Mouse (Mus musculus) right cerebral cortex, postnatal 10 days (tissue): ENCODE data around the gene Slc31a1.

Experiments
- DNase-seq, 2 experiments: peaks; one replicate each; pipeline ENCODE4 v3.0.0; 2021; ENCODE audit warnings: low spot score in 2 of 2

The Slc31a1 gene

DNA sequence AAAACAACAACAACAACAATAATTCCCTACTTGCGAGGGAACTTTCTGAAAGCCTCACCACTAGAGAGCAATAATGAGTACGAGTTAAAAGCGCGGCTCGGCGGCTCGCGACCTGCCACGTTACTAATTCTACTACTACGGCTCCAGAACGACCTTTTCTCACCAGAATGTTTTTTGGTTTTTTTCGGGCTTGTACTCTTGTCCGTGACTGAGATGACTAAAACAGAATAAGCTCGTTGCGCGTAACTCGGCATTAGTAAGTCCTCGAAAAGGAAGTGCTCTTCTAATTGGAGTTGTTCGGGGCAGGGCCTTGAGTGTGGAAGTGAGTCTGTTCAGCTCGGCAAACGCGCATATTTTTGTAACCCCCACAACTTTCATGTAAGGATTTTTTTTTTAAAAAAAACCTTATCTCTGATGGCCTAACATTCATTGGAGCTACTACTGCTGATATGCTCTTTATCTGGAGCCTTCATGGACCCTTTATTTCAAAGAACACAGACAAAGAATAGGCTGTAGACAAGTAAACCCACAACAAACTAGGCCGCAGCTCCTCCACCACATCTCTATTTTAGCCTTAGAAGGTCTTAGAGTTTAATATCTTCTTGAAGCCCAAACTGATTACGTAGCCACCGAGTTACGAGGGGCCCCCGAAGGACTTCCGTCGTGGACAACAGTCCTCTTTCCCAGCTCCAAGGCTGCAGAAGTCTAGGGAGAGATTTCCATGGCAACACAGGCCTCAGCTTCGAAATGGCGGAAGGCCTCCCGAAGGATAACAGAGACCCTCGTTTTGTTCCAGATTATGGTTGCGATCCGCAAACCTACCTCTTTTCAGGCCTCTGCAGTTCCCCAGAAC is 47.4 kb downstream of the Slc31a1 start:
- peak; percentile 58 to 64 for DNase-seq

DNA sequence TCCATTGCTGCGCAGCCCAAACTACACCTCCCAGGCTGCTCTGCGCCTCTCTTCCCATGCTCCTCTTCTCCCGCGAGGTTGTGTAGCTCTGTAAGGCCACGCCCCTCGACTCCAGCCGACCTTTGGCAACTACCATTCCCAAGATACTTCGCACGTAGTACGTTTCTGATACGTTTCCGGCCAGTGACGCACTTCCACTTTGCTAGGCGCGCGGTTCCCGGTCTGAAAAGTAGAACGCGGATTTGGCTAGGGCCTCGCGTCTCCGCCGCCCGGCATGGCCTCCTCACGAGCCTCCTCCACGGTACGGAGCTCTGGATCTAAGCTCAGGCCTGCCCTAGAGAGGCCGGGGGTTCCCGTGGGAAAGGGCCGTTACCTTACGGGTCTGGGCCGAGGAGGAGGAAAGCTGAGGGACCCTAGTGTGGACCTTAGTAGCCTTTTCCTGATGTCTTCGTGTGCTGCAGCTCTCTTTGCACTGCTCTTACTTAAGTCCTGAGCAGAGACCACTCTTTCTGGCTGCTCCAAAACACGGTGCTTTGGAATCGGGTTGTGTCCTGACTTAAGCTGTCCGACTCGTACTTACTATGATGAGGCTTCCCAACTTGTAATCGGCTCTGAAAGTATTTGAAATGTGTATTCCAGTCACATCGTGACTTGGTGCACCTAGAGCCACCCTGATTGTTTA is 48.2 kb downstream of the Slc31a1 start, which contains the start of the genes Cdc26 and Prpf4:
Gene Cdc26, minus strand, starts transcription at position 42 of the 682 bp plus-strand sequence.
Gene Prpf4, plus strand, starts transcription at position 197 of the 682 bp plus-strand sequence.
- DNase-seq, result peak; percentile 99 to 100

DNA sequence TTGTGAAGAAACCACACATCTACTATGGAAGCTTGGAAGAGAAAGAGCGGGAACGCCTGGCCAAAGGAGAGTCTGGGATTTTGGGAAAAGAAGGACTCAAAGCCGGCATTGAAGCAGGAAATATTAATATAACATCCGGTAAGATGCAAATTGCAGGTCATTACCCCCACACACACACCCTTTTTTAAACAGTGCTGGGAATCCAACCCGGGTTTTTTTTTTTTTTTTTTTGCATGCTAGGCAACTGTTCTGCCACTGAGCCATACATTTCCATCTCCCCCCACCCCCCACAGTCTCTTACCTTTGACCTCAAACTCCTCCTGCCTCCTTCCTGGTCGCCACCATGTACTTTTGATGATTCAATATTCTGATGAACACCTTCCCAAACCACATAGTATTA is 49.1 kb downstream of the Slc31a1 start:
- DNase-seq, result no peak

DNA sequence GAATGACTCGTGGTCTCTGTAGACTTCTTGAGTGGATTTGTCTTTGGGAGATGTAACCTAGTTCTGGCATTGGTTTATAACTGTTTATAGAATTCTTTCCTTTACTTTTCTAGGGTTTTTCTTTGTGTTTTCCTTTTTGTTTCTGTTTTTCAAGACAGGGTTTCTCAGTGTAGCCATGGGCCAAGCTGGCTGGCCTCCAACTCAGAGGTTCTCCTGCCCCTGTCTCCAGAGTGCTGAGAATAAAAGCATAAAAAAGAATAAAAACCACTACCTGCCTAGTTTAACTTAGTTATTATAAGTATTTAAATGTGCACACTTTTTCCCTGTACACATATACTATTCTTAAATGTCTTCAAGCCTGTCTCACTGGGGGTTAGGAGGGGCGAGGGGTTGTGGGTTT is 49.8 kb downstream of the Slc31a1 start:
- no peak for DNase-seq

DNA sequence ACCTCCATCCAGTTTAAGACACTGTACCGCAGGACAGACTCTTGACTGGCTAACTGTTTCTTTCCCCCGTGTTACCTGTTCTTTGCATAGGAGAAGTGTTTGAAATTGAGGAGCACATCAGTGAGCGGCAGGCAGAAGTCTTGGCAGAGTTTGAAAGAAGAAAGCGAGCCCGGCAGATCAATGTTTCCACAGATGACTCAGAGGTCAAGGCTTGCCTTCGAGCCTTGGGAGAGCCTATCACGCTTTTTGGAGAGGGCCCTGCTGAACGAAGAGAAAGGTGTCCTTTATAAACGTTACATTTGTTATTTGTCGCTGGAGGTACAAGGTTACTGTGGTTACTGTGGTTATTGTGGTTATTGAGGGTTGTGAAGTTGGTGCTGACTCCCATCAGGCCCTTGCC is 51.1 kb downstream of the Slc31a1 start:
- DNase-seq, result no peak

DNA sequence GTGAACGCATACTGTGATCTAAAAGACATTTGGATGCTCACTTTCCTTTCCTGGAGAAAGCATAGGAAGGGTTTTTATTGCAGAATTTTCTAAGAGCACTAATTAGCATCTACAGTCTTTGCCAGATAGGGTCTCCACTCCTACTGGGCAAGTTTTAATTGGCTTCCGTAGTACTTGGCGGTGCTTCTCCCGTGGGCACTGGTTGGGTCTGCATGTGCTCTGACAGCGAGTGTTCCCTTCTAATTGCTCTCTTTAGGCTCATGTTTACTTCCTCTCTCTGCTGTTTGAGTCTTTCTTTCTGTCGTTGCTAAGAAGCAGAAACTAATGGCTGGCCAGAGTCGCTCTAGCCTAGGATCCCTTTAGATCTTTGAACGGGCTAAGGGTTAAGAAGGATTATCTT is 57.9 kb downstream of the Slc31a1 start:
- peak; percentile 46 to 66 for DNase-seq

DNA sequence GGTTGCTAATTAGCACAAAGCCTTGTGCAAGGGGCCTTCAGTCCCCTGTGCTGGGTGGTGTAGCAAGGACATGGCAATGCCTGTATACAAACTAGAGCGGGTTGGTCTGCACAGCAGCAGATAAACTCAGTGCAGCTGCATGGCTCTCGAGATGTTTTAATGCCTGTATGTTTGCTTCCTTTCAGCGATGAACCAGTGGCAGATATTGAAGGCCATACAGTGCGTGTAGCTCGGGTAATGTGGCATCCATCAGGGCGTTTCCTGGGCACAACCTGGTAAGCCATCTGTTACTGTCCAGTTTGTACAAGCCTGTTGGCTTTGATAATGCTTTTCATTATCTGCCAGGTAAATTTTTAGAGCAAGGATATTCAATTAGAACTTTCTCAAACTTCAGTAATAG is 58.6 kb downstream of the Slc31a1 start:
- no peak for DNase-seq

DNA sequence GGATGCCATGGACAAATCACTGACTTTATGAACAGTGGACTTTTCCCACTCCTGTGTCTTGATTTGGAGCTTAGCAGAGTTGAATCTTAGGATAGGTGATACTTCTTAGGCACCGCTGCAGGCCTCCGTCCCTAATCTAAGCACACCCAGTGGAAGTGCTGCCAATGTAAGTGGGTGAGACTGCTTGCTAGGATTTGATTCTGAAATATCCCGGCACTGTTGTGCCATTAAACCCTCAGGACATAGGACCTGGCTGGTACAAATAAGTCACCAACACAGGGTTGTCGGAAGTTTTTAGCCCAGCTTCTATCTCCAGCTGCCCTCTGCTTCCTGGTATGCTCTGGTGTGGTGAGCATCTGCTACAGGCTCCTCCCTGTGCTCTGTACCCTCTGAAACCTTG is 65.4 kb downstream of the Slc31a1 start:
- DNase-seq, result no peak

DNA sequence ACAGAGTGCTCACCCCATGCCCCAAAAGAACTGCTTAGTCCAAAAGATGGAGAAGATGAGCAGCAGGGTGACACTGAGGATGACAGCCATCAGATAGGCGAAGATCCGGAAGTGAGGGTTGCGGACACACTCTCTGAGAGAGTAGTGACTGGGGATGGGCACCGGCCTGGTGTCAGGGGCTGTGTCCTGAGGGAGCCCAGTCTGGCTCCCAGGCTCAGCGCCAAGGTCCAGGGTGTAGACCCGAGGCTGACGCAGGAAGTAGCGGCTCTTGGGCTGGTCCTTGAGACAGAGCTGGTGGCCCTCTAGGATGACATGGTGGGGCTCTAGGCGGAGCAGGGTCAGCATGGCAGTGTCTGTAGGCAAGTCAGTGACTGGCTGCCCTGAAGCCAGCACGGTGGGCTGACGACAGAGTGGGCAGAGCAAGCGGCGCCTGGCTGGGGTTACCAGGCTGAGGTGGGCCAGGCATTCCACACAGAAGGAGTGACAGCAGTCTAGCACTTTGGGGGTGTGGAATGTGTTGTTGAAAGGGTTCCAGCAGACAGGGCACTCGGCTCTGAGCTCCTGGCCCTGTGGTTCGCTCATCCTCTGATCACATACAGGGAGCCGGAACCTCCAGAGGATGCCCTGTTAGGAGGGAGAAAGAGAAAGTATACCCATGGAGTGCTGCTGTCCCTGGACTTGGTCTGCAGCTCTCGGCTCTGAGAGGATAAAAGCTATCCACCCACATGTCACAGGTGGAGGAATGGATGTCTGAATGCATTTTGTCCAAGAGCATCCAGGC is 67.6 kb downstream of the Slc31a1 start:
- no peak for DNase-seq

DNA sequence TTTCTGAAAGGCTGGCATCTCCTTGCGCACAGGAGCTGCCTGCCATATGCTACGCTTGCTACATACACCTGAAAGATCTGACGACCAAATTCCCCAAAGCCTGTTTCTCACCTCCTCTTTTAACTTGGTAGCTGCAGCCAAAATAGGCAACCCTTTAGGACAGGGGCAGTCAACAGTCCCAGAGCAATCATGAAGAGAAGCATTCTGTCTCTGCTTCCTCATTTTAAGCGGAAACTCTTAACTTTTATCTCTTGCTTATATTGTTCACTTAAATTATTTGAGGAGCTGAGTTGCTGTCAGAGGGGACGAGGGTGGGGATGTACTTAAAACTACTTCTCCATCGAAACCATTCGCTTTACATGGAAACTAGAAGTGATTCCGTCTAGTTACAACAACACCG is 69.1 kb downstream of the Slc31a1 start:
- DNase-seq, result no peak

DNA sequence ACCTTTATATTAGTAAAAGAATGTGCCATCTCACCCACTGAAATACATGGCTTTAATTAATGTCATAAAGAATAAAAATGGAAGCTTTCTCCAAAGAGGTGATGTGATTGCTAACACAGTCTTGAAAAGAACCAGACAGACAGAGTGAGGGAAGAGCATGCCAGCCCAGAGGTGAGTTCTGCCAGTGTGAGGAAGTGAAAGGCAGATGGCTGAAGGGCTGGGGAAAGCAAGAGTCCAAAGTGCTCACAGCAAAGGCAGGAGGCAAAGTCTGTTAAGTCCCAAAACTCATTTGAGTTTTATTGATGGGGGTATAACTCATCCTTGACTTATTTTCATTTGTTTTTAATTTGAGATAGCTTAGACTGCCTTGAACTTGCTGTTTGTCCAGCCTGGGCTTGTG is 70.2 kb downstream of the Slc31a1 start:
- DNase-seq, result no peak

DNA sequence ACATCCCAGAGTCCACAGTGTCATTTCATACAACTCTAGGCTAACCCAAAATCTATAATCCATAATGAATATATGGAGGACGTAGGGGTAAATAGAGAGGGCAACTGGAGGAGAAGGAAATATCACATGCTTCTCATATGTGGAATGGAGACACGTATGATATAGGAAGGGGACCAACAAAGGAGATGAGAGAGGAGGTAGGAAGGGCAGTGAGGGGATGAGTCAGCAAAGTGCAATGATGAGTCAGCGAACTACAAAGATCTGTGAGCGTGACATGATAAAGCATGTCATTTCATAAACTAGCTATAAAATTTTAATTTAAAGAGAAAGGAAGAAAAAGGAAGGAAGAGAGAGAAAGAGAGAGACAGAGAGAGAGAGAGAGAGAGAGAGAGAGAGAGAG is 71.0 kb downstream of the Slc31a1 start:
- no peak for DNase-seq

DNA sequence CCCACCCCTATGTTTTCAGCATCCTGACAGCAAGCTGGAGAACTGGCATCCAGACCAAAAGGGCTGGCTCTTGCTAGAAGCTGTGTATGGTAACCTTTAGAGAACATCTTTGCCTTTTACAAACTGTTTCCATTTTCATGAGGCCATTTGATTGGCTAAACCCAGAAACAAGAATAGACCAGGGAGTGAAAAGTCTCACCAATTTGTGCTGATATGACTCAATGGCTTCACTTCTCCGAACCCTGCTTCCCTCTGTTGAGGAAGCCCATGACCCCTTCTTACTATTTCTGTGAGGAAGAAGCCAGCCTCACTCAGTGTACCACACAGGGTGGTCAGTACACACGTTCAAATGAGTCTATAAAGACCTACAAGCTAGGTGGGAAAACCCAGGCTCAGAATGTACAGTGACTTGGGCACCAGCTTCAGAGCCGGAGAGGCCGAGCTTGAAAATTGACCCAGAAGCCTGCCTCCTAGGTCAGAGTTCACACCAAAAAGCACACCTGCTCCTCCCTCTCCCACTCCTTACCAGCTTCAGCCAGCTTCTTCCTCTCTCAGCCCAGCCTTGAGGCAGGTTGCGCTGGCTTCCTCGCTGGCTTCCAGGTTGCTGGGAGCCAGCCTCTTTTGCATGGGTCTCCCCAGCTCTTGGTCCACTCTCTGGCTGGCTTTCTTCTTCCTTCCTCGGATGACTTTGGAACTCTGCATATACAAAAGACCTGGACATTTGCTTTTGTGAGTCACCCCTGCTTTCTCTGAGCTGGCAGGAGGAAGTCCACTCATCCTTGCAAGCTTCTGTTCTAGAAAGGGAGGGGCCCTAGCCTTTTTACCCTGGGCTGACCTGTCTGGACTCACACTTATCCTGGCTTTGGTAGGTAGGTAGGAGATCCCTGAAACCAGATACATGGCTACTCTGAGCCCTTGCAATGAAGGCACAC is 73.7 kb downstream of the Slc31a1 start:
- DNase-seq, result no peak

DNA sequence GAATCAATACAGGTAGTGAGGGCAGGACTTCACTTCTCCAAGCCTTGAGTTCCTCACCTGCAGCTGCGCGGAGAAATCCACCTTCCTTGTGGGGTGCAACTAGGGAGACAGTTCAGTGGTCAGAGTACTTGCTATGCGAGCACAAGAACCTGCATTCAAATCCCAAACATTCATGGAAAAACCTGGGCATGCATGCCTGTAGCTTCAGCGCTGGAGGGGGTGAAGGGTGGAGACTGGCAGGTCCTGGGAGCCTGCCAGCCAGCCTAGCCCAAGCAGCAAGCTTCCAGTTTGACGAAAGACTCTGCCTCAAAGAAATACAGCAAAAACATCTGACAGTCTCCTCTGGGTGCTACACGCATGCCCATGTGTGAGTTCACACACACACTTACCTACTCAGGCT is 74.6 kb downstream of the Slc31a1 start, which contains the start of gene Rnf183:
Gene Rnf183, minus strand, starts transcription at position 172 of the 400 bp plus-strand sequence.
- DNase-seq, result no peak

DNA sequence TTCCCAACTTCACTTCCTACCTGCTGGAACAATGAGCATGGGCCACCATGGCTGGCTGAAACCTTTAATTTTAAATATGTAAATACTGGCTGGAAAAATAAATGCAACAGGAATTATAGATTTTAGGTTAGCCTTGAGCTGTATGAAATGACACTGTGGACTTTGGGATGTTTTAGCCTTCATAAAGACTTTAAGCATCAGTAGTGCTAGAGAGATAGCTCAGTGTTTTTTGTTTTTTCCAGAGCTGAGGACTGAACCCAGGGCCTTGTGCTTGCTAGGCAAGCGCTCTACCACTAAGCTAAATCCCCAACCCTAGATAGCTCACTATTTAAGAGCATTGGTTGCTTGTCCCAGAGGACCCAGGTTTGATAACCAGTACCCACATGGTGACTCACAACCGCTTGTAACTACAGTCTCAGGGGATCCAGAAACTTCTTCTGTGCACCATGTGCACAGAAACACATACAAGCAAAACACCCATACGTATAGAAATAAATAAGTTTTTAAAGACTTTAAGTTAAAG is 76.8 kb downstream of the Slc31a1 start:
- DNase-seq, result no peak

DNA sequence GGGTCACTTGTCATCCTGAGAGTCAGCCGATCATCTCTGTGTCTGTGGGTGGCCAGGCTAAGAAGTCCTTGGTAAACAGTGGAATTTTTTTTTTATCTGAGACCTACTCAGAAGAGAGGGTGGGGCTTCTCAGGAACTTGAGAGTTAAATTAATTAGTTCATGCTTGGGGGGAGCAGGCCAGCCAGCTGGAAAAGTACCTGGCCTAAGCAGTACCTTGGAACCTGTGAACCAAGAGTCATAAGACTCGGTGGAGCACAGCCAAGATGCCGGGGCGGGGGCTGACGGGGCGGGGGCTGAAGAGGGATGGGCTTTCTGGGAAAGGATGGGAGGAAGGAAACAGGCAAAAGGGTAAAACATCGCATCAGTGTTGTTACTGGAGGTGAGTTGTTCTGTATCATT is 77.3 kb downstream of the Slc31a1 start:
- no peak for DNase-seq

DNA sequence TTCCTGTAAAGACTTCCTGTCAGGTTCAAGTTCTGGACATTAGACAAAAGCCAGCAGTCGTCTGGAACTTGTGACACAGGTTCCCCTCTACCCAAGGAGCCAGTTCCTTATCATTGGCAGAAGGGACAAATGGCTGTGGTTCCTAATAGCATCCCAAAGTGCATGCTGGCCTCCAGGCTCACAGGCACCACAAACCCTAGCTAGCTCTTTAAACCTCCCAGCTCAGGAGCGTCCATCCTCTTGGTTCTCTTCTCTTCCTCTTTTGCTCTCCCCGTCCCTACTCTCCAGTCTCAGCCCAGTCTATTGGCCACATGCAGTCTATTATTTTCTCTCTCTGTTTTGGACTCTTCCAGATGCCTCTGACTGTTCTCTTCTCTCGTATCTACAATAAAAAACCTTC is 79.3 kb downstream of the Slc31a1 start:
- no peak for DNase-seq

DNA sequence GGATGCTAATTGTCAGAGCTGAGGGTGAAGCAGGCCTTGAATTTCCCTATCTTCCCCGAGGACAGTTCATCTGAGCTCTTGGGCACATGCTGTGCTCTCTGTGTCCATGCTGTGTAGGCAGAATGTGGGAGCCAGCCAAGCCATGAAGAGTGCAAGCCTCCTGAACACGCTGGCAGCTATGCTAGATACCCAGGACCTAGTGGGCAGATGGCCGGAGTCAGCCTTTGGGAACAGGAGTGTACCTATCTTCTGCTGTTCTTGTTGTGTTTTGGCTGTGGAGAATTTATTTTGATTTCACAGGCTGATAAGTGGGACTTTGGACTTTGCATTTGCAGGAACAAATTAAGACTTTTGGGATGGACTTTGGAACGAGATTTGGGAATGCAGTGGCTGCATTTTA is 80.0 kb downstream of the Slc31a1 start:
- no peak for DNase-seq

DNA sequence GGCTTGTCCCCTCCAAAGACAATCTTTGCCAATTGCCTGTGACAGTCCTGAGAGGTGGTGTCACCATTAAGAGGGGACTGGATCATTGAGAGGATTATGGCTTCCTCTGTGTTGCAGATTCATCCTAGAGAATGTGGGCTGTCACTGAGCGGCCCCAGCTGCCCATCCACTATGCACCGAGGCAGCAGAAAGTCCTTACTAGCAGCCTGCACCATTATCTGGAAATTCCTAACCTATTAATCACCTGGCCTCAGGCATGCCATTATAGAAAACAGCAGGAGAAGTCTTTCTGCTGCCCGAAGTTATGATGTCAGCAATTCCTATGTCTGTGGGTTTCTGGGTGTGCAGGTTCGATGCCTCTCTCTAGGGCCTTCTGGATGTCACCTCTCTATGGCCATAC is 80.5 kb downstream of the Slc31a1 start:
- no peak for DNase-seq
